Mouse (Mus musculus) ES-E14 (cell line): ENCODE measurements around the gene Hmgb1.

Experiments used
- CHD2 ChIP-seq: IDR thresholded peaks from 2 replicates; pipeline ENCODE4 v1.6.1; 2014; ENCODE audit warnings: mild to moderate bottlenecking, low read depth, low read length, inconsistent platforms
- HCFC1 ChIP-seq: IDR thresholded peaks from 2 replicates; pipeline ENCODE4 v1.6.1; 2012; ENCODE audit warnings: low read length, inconsistent platforms, borderline replicate concordance; ENCODE audit not compliant: insufficient read depth
- MAFK ChIP-seq: IDR thresholded peaks from 2 replicates; pipeline ENCODE4 v1.6.1; 2014; ENCODE audit warnings: mild to moderate bottlenecking, low read depth, low read length, inconsistent platforms; ENCODE audit not compliant: insufficient read depth

DNA sequence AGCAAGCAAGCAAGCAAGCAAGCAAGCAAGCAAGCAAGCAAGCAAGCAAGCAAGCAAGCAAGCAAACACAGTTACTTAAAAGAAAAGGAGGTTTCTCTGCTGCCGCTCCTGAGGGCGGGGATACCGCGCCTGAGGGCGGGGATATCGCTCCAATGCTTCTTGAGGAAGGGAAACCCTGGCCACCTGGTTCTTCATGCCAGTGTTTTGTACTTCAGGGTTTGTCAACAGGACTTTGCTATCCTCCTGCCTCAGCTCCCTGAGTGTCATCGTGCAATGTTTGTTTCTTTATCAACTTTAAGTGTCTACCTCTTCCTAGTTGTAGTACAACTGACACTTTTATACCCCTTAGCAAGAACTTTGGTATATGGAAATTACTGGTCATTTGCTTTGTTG lies 104.5 kb downstream of the Hmgb1 start:
- no peak for TF ChIP-seq CHD2
- no peak for TF ChIP-seq MAFK
- TF ChIP-seq HCFC1: no peak
